Mouse (Mus musculus) adrenal gland, adult 8-10 months (tissue): ENCODE results near the gene Clec9a. TPM values are rescaled to one million over a fixed set of nuclear protein-coding genes. Genes with fewer than 3 reads are reported as not detected.
A peak's percentile ranks its signal among the peaks of the same experiment; 100 is the strongest.

ENCODE experiments used
- DNase-seq: peaks from one replicate; pipeline ENCODE4 v3.0.0; 2022
- total RNA-seq, 4 experiments: library from RNA; stranded (reverse); gene quantifications; 2 replicates each; pipeline ENCODE4 v1.2.4; 2022

Gene Clec9a
- 1 to 10 TPM in 2 of 4 experiments, under 1 TPM in 2; 0.24 to 2.7 (median 1.2) TPM for total RNA-seq

DNA sequence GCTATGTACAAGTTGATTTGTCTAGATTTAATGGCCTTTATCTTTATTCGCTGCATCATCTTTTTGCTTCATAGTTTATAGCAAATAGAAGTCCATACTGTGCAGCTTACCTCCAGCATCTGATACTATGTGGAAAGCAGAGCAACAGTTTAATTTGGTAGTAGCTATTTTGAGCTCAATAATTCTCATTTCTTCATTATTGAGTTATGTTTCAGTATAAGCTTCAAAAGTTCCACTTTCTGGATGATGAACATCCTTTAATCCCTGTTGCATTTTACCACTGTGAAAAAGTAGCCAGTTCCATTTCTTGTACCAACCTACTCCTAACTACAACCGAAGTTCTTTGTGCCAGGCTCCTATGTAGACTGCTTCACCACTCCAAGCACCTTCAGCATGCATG lies at the start of gene Clec9a:
TSS of gene Clec9a (plus strand) at position 301 of the 400 bp plus-strand sequence.
- DNase-seq: no peak

DNA sequence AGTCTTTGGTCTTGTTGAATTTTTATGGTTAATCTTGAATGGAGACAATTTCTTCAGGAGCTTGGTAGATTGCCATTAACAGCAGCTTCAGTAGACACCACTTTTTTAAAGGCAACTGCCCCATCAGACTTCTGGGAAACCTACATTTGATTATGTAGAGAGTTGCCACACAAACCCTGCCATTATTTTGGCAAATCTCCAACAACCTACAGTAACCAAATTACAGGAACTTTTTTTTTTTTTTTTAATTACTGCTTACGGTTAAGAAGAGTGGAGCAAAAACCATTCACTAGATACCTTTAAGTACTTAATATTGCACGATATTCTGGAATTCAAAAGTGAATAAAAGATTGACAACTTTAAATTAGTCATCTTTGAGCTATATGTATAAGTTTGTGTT lies 49.1 kb upstream of the Clec9a start:
- DNase-seq: no peak

DNA sequence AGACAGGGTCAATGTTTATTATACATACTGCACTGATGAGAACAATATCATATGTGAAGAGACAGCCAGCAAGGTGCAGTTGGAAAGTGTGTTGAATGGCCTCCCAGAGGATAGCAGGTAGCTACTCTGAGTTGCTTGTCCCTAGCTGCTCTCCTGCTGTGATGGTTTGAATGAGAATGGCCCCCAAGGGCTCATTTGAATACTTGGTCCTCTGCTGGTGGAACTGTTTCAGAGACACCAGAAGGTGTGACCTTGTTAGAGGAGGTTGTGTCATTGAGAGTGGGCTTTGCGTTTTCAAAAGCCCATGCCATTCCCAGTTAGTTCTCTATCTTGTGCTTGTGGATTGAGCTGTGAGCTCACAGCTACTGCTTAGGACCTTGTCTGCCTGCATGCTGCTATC lies 44.7 kb upstream of the Clec9a start:
- DNase-seq: no peak

DNA sequence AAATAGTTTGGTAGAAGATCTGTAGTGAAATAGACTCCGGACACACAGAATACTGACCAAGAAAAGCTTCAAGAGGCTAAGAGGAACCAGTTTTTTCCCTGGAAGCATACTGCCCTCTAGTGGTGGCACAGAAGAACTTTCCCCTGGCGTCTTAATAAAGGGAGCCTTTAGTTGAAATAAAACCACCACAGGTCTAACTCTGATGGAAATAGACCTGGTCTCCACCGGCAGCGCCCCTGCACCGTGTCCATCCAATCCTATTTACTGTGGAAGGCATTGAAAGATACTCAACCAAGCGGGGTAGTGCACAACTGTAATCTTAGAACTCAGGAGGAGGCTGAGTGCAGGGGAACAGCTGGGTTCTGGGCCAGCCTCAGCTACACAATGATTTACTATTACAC lies 42.7 kb upstream of the Clec9a start:
- DNase-seq: no peak

DNA sequence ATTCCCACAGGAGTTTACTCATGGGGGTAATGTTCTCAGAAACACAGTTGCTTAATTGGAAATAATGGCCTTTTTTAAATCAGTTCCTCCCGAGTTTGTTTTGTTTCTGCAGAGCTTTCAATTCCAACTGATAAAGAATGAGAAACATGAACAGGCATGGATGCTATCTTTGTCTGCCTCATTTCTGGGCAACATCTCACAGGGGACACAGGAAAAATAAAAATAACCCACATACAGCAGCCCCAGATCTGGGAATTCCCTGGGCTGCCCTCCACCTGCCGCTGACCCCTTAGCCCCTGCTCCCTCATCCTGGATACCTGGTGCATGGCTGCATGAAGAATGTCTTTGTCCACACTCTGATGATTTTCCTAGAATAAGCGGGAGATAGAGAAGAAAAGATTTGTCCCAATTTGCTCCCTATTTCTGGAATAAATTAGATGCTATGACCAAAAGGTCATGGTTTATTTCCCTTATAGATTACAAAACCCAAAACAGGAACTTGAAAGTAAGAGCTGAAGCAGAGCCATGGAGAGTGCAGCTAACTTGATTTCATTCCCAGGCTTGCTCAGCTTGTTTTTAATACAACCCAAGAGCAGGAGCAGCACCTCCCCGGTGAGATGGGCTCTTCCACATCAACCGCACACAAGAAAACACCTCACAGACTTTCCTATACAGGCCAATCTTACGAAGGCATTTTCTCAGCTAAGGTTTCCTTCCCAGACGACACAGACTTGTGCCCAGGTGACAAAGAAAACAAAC lies 39.1 kb upstream of the Clec9a start:
- no peak for DNase-seq

DNA sequence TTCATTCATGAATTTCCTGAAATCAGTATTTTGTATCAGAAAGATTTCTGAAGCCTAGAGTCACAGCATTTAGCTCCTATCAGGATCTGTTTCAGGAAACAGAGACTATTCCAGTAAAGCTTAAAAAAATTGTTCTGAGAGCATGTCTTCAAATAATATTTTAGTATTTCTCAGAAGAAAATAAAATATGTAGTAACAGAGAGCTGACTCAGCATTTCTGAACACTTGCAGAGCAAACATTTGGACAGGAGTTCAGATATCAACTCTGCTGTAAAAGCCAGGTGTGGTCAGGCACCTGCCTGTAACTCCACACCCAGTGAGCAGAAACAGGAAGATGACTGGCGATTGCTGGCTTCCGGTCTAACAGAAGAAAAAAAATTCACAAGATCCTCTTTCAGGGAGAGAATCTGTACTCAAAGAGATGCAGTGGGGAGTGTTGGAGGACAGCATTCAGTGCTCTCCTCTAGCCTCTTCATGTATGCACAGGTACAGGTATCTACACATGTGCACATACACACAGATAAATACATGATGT lies 33.7 kb upstream of the Clec9a start:
- no peak for DNase-seq

DNA sequence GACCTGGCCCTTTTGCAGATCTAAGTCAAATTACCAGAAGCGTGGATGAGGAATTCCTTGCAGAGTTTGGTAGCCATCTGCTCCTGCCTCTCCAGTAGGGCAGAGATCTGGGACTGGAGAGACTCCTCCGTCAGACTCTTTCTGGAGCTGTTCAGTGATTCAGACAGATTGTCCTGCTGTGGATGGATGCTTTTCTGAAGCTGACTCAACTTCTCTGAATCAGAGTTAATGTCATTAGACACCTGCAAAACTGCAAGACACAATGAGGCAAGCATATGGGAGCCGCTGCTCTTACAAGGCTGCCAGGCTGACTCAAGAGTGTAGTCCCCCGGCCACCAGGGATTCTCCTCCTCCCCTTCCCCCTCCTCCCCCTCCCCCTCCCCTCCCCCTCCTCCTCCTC lies 28.2 kb upstream of the Clec9a start:
- no peak for DNase-seq

DNA sequence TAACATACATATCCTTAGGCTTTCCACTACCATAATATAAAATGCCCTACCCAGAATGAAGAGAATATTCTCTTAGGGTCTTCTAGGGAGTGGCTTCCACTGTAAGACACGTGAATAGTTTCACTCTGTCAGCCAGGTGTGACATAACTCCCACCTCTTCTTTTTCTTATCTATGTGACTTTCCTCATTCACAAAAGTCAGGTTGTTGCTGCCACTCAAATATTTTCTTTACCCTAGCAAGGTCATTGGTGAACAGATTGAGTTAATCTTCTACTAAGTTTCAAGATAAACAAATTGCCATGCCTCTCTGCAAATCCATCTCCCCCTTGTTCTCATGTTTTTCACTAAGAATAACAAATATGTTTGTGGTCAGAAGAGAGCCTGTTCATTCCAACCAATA lies 26.9 kb upstream of the Clec9a start:
- no peak for DNase-seq

DNA sequence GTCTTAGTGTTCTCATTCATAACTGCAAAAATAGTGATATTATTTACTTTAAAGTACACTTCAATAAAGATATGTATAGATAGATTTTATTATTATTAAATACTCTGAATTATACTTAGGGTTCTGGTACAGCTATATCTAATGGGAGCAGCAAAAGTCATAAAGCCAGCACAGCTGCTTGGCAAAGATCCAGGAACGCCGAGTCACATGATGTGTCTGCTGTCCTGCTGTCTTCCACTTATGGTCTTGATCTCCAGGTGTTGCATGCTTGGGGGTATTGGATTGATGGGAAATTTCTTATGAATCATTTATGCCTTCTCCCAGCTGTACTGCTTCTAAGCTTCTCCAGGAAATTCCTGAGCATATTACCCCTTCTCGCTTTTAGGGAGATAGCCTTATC lies 25.2 kb upstream of the Clec9a start:
- DNase-seq: no peak

DNA sequence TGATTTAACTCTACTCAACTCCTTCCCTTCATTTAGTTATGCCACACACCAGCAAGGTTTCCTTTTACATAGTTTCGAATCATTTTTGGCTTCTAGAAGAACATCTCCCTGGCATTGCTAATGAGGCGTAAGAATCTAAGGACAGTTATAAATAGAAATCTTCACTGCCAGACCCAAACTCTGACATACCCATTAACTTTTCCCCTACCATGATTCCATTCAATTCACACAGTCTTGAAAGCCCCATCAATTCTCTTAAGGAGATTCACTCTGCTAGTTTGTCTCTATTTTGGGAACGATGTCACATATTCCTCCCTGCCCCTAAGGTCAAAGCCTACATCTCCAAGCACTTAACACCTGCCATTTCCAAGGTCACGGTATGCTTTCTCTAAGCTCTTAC lies 23.7 kb upstream of the Clec9a start:
- no peak for DNase-seq

DNA sequence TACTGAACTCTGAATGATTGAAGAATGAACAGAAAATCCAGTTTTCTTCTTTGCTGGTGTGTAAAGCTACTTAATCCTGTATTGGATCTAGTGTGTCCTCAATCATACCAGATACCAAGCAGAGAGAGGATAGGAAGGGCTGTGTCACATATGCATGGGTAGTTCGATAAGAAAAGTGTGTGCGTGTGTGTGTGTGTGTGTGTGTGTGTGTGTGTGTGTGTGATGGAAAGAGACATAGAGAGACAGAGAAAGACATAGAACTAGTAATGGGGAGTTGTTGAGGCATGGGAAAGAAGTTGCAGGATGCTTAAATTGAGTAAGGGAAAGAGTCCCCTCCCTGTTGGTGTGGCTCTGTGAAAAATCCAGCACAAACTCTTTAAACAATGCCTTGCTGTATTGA lies 22.9 kb upstream of the Clec9a start, which contains the start of gene Clec12b:
TSS of gene Clec12b (minus strand) at position 101 of the 400 bp plus-strand sequence.
- DNase-seq: no peak

DNA sequence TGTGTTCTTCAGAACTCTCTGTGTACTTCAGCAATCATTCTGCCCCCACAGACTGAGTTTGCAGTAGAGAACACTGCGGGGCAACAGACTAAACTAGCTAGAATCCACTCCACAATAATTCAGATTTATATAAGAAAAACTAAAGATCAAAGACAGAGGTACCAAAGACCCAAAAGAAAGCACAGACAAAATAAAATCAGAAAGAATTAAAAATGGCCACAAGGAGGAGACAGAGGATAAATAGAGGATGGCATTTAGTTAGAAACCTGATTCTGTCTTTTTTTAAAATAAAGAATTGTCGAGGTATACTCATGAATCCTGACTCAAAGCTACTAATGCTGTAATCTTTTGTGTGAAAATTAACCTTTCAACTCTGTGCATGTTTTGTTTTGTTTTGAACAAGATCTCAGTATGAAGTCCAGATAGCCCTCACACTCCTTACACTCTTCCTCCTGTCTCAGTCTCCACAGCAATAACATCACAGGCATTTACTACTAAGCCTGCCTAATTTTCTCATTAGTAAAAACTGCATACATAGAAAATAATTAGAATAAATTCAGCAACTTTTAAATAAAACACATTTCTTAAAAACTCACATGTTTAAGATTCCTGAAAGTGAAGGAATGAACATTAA lies 15.5 kb upstream of the Clec9a start:
- DNase-seq: no peak

DNA sequence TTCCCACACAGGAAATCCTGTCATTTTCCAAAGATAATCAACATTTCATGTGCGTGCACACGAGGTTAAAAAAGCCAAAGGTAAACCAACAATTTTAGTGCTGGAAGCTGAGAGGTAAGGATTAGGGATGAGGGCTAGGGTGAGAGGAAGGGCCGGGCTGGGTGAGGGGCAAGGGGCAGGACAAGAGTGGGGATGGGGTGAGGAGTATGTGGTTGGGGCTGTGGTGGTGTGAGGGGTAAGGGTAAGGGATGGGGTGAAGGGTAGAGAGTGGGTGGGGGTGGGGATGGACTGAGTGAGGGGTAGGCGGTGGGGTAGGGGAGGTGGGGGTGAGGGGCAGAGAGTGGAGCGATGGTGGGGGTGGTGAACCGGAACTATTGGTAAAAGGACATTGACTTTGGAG lies 14.9 kb upstream of the Clec9a start:
- no peak for DNase-seq

DNA sequence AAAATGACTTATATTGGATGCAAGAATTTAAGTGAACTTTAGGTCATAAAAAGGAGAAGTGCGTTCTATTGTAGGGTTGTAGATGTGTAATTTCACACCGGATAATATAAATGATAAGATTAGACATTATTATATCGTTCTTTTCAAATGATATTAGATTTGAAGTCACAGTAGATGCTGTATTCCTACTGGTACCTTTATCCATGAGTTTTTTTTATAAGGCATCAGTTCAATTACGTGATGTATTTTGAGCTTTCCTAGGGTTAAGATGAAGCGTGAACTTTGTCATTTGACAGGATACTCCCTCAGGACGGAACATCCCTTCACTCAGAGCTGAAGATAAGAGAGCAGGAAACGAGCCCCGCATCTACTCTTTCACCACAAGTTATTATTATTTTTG lies 11.7 kb upstream of the Clec9a start, which contains the start of gene Clec1b:
TSS of gene Clec1b (plus strand) at position 301 of the 400 bp plus-strand sequence.
- no peak for DNase-seq

DNA sequence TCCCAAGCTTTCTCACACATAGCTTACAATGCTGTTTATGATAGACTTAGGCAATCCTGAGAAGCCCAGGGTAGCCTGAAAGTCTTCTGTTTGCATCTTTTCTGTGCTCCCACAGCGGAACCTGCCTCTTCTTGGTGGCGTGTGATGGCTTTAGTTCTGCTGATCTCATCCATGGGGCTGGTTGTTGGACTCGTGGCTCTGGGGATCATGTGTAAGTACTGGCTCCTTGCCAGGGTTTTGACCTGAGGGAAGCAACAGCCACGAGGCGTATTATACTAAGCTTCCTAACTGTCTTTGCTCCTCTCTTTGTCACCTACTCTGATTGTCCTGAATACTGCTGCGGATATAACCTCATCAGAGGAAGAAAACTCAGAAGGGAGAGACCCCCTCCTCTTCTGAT lies 8.7 kb upstream of the Clec9a start:
- DNase-seq: no peak

DNA sequence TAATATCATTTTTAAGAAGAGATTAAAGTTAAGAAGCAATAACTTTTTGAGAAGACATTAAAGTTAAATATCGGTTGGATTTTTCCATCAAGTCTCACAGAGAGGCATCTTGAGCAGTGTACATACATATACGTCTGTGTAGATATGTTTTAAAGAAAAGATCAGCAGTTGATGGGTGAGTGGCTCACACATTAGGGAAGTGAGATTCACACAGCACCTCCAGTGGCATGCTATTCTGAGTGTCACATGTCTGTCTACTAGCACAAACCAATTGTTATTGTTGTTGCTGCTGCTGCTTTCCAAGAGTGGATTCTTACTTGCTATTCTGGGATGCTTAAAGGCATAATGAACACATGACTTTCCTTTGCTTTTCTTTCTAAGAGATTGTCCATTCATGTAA lies 6.3 kb upstream of the Clec9a start:
- DNase-seq: no peak

DNA sequence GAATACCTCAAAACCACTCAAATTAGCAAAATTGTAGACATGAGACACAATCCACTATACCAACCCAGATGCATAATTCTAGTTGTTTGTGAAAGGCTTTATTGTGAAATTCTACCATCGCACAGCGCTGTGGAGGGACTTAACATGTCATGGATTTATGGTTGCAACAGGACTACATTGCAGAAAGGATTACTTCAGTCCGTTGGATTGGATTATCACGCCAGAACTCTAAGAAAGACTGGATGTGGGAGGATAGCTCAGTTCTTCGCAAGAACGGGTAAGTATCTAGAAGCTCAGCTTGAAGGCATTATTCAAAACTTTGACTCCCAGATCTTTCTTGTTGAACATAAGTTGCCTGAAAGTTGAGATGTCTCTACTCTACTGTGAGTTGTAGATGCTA lies 5.3 kb upstream of the Clec9a start:
- no peak for DNase-seq

DNA sequence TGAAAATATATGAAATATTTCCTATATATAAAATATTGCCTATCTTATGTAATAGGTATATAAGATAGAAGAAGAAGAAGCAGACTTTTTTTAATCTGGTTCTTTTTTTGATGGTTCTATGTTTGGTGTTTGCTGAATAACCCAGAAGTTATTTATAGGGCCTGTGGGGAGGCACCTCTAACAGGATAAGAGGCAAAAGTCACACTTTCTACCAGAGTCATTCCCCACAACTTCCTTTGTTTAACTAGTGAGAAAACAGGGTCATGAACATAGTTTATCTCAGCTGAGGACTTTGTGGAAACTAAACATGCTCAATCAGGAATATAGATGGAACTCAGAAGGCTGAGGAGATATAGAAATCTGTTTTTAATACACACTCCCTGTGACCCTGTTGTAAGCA lies 2.7 kb upstream of the Clec9a start:
- no peak for DNase-seq

DNA sequence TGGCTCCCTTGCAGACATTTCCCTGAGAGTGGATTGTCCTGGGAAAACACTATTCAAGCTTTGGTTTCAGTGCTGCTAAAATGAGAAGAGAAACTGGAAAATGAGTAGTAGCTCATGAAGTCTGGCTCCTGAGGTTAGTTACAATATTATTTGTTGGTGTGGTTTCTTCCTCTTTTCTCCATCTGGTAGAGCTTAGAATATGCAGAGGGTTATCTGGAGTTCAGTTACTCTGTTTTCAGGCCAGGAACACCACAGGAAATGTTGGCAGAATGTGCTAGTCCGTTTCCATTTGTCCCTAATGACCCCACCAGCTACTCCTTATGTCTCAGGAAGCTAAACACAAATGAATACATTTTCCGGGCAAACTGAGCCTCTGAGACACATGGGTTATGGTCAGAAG lies 1.3 kb upstream of the Clec9a start:
- DNase-seq: no peak

DNA sequence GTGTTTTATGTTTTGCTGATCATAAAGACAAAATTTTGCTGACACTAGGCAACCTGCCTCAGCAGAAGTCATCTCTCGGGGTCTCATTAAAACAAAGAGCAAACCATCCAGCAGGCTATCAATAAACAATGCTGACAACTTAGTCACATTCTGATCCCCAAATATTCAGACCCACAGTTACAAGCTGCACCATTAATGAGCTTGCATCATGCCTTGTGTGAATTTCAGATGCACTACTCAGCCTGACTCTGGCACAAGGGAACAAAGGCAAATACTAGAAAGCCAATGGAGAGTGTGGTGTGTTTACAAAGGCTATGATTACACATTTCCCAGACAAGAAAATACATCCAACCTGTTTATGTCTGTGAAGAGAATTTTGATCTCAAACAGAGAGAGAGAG lies 5.5 kb downstream of the Clec9a start:
- DNase-seq: no peak

DNA sequence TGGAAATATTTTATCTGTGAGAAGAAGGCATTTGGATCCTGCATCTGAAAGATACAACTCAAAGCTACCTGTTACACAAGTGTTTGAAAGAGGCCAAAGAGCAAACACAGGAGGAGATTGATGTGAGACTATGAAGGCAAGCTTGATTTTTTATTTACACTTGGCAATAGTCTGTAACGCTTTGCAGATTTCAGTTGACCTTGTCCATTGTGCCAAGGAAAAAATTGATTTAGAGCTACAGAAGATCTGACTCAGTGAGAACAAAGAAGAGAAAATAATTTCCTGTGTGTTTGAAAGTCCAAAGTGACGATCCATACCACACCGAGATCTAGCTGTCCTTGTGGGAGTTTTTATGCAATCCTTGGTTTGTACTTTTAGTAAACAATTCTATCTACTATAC lies 13.6 kb downstream of the Clec9a start:
- DNase-seq: no peak

DNA sequence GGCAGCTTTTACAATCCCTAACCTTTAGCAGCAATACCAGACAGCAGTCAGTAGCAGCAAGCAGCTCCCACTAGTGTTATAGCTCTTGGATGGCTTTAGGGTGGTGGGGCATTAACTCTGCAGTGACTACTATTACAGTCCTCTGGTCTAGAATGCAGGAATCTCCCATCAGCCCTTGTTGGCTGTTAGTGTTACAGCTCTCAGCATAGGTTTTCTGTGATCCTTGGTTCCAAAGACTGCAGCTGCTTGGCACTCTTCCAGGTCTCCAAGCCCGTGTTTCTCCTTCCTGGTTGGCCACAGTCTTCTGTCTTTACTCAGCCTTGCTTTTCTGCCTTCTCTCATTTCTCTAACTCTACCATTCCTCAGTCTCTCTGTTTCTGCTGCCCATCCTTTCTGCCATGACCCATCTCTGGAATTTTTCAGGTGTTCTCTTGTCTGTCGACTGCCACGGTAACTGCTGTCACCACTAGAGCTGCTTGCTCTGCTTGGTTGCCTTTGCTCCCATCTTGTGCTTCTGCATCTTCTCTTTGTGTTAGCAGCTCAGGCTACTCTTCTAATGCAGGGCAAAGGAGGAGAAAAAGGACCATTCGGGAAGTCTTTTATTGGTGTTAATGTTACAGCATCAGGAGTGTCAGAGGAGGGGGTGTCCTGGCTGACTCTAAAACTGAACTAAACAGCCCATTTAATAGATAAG lies 14.5 kb downstream of the Clec9a start:
- DNase-seq: no peak

DNA sequence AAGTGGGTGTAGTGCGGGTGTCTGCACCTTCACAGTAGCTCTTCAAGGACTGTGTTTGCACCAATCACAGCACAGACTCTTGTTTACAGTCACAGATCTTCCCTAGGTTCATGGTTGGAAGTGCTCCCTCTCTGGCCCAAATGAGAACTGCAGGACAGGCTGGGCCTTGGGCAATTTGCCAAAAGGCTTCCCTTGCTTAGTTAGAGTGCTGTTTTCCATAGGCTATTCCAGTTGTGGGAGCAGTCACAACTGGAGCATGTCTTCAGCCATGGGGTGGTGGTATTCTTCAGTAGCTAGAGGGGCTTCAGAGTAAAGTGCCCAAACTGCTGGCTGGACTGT lies 15.0 kb downstream of the Clec9a start:
- DNase-seq: peak; percentile 74

DNA sequence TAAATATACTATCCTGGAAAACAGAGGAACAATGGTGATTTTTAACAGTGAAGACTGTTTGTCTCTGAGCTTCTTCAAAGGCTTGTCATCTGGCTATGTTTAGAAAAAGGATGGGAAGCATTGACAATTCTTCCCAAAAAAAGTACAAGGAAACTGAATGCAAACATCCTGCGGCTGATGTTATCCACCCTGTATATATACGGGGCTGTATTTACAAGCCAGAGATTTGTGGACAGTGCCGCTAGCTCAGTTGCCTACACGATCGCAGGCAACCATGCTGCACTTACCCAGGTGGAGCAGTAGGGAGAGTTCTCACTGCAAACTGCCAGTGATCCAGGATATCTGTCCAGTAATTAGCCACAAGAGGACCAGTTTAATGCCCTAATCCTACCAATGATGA lies 16.6 kb downstream of the Clec9a start:
- DNase-seq: no peak
